In the genomic region with DNA sequence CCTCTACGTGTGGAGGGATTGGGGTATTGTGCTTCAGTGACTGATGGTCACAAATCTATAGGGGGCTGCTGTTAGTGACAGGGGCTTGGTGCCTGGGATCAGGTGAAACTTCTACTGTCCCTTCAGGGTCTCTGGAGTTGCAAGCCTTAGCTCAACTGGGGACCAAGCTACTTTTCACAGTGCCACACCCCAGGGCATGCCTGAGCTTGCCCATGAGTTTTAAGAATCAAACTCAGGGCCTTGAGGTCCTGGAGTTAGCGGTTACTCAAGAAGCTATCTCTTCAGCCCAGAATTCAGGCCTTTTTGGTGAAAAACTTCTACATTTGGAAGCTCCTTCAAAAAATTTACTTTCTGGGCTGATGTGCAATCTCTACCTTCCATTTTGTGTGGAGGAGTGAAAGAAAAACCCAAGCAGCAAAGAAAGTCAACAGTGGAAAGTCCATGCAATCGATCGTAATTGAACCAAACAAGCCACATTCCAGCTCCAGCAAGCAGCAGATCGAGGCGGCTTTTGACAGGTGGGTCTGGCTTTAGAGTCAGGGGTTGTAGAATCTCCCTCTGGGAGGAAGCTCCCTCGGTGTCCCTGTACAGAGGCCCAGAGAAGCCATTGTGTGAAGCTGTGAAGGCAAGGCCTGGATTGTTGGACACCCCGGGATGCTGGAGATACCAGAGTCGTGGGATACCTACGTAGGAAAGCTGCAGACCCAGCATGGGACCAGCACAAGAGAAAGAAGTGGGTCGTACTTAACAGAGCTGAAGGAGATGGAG, we compare ENCODE assay signal across 22 mouse cellular contexts. TPM values are rescaled to one million over a fixed set of nuclear protein-coding genes. Genes with fewer than 3 reads are reported as not detected.
DNase-seq lines count a peak whose midpoint lies in the region; ATAC-seq and TF ChIP-seq lines count a peak whose summit lies in the region.
"Had no signal": no experiment of that assay in that cellular context is flagged by ENCODE, and none has a peak within 500 bp of the region (broad histone marks: within the 10 kb centered on the region; RNA-seq: fewer than 3 reads in every experiment).

No protein-coding gene starts in this region.

- no peak for TF ChIP-seq CTCF in E14TG2a.4 (conservative IDR thresholded peaks at IDR 0.05; ENCODE audit: low read length)
- TF ChIP-seq CTCF in liver, postnatal 0 days (IDR thresholded peaks at IDR 0.05; ENCODE audit: low read depth): no peak
- no peak for TF ChIP-seq CTCF in hindbrain, postnatal 0 days (IDR thresholded peaks at IDR 0.05; ENCODE audit: low read depth)

- H3K4me1 ChIP-seq in E14TG2a.4 (replicated peaks; ENCODE audit: low read depth, low read length): peaks cover 62% of the 10 kb centered on the region
- H3K4me1 ChIP-seq in intestine, embryonic 15.5 days (replicated peaks): peaks cover 8% of the 10 kb centered on the region; the same call in 1 of the 2 replicates
- H3K4me1 ChIP-seq in liver, postnatal 0 days (ENCODE audit: insufficient read depth): peaks cover 11% of the 10 kb centered on the region
- H3K4me1 ChIP-seq in hindbrain, postnatal 0 days (ENCODE audit: insufficient read depth, low read length): peaks cover 7% of the 10 kb centered on the region

- no peak overlapping the region for H3K9ac ChIP-seq in intestine, embryonic 15.5 days
- H3K9ac ChIP-seq in liver, postnatal 0 days (replicated peaks): no peak overlapping the region
- no peak overlapping the region for H3K9ac ChIP-seq in hindbrain, postnatal 0 days (replicated peaks; ENCODE audit: low read length)
- H3K9ac ChIP-seq: forebrain, postnatal 0 days; kidney, embryonic 15.5 days; lung, embryonic 15.5 days; neural tube, embryonic 13.5 days had no signal

- 67% methylated on average over 11 of the region's 11 CpGs for WGBS in intestine, embryonic 15.5 days
- WGBS in liver, postnatal 0 days (ENCODE audit: insufficient replicate concordance): 64% methylated on average over 11 of the region's 11 CpGs
- 59% methylated on average over 11 of the region's 11 CpGs for WGBS in hindbrain, postnatal 0 days

- H3K4me3 ChIP-seq in E14TG2a.4 (replicated peaks; ENCODE audit: low read length): peak overlapping the region; percentile 82
- H3K4me3 ChIP-seq in intestine, embryonic 15.5 days (replicated peaks): no peak overlapping the region
- H3K4me3 ChIP-seq in liver, postnatal 0 days (ENCODE audit: low read depth, low read length): peak overlapping the region; percentile 24
- no peak overlapping the region for H3K4me3 ChIP-seq in hindbrain, postnatal 0 days (ENCODE audit: low read length)
- H3K4me3 ChIP-seq: erythroblast, embryonic 14.5 days; kidney, embryonic 15.5 days; limb, embryonic 10.5 days; lung, embryonic 15.5 days; neural tube, embryonic 13.5 days had no signal

- no peaks in the 10 kb centered on the region for H3K9me3 ChIP-seq in E14TG2a.4 (ENCODE audit: low read length)
- H3K9me3 ChIP-seq in intestine, embryonic 15.5 days: no peaks in the 10 kb centered on the region
- no peaks in the 10 kb centered on the region for H3K9me3 ChIP-seq in liver, postnatal 0 days (ENCODE audit: low read length)
- no peaks in the 10 kb centered on the region for H3K9me3 ChIP-seq in hindbrain, postnatal 0 days (ENCODE audit: low read length)
- H3K9me3 ChIP-seq: kidney, embryonic 15.5 days; limb, embryonic 10.5 days; lung, embryonic 15.5 days; neural tube, embryonic 13.5 days had no signal

- intact Hi-C loops in heart, postnatal 14 days (cut with DNase I): no loop called here
- intact Hi-C loops in left cerebral cortex, postnatal 14 days (cut with DNase I): loop anchor here (5.0 kb wide), 1 partner anchor 243 kb away; the partner anchor contains the start of gene Optc

- peak overlapping the region; percentile 24; the same call in 1 of the 2 replicates for H3K27ac ChIP-seq in intestine, embryonic 15.5 days
- H3K27ac ChIP-seq in liver, postnatal 0 days (ENCODE audit: low read depth): peak overlapping the region; percentile 74
- no peak overlapping the region for H3K27ac ChIP-seq in hindbrain, postnatal 0 days
- H3K27ac ChIP-seq: kidney, embryonic 15.5 days; limb, embryonic 10.5 days; macrophage; neural tube, embryonic 13.5 days had no signal

- peak; percentile 75 for DNase-seq in heart, adult 11 months
- DNase-seq in heart, postnatal 14 days: no peak
- no peak for DNase-seq in liver, postnatal 0 days
- DNase-seq in hindbrain, postnatal 0 days (ENCODE audit: low spot score): no peak
- DNase-seq in left cerebral cortex, postnatal 14 days (ENCODE audit: low spot score in 2 of 2): no peak
- no peak for DNase-seq in kidney, adult 9 months
- DNase-seq: adrenal gland, adult 2 months; cerebellum, postnatal 25 days; forebrain, postnatal 0 days; right cerebral cortex, postnatal 25 days had no signal

- no peak for TF ChIP-seq EP300 in liver, postnatal 0 days (IDR thresholded peaks at IDR 0.05; ENCODE audit: low read depth)

- no peak for ATAC-seq in intestine, embryonic 15.5 days
- no peak for ATAC-seq in liver, postnatal 0 days
- no peak for ATAC-seq in hindbrain, postnatal 0 days
- ATAC-seq: forebrain, postnatal 0 days; hindbrain, embryonic 16.5 days had no signal

- H3K27me3 ChIP-seq in E14TG2a.4 (ENCODE audit: insufficient read depth, low read length): no peaks in the 10 kb centered on the region
- H3K27me3 ChIP-seq in intestine, embryonic 15.5 days (replicated peaks): no peaks in the 10 kb centered on the region
- H3K27me3 ChIP-seq in liver, postnatal 0 days (ENCODE audit: insufficient read depth, low read length): no peaks in the 10 kb centered on the region
- H3K27me3 ChIP-seq in hindbrain, postnatal 0 days (ENCODE audit: insufficient read depth, low read length): no peaks in the 10 kb centered on the region
- H3K27me3 ChIP-seq: kidney, embryonic 15.5 days; lung, embryonic 15.5 days; neural tube, embryonic 13.5 days had no signal

- no peak overlapping the region for H3K4me2 ChIP-seq in intestine, embryonic 15.5 days (replicated peaks)
- H3K4me2 ChIP-seq in liver, postnatal 0 days (ENCODE audit: low read depth, low read length): peak overlapping the region; percentile 59
- H3K4me2 ChIP-seq in hindbrain, postnatal 0 days (ENCODE audit: low read depth, low read length): no peak overlapping the region
- H3K4me2 ChIP-seq: kidney, embryonic 15.5 days; lung, embryonic 15.5 days; midbrain, embryonic 11.5 days; neural tube, embryonic 13.5 days had no signal

- H3K36me3 ChIP-seq in E14TG2a.4 (ENCODE audit: insufficient read depth, low read length): peaks cover 14% of the 10 kb centered on the region
- no peaks in the 10 kb centered on the region for H3K36me3 ChIP-seq in intestine, embryonic 15.5 days
- 0 out of 2 replicates have a peak, but pooled peaks cover 7% of the 10 kb centered on the region for H3K36me3 ChIP-seq in liver, postnatal 0 days (replicated peaks; ENCODE audit: insufficient read depth, low read length)
- H3K36me3 ChIP-seq in hindbrain, postnatal 0 days (ENCODE audit: insufficient read depth, low read length): no peaks in the 10 kb centered on the region

RNA-seq across cellular contexts. Expression of gene Gm38394, which starts 3.3 kb away (rescaled TPM):
- total RNA-seq in heart, postnatal 14 days (2021): 10 to 100 TPM; 28.3 to 29.5 TPM
- polyA plus RNA-seq in intestine, embryonic 15.5 days (2015; fragmentation: Nextera tagmentation; extraction: Ambion mirVana): 4.4 and 5.0 TPM in 2 replicates
- 1.0 and 1.3 TPM in 2 replicates for polyA plus RNA-seq in liver, postnatal 0 days (2015; fragmentation: Nextera tagmentation; extraction: Ambion mirVana)
- 5.1 and 5.3 TPM in 2 replicates for total RNA-seq in hindbrain, postnatal 0 days (2014; rRNA removed)
- 1.2 and 1.7 TPM in 2 replicates for polyA plus RNA-seq in hindbrain, postnatal 0 days (2015; fragmentation: Nextera tagmentation; extraction: Ambion mirVana)
- total RNA-seq in left cerebral cortex, postnatal 14 days (2021): 10 to 100 TPM; 24.9 to 26.0 TPM

RNA-seq across cellular contexts. Expression of gene Zbed6, which starts 3.7 kb away (rescaled TPM):
- total RNA-seq in heart, postnatal 14 days (2021): 1 to 10 TPM; 3.4 to 5.8 TPM
- not detected in 2 replicates for polyA plus RNA-seq in intestine, embryonic 15.5 days (2015; fragmentation: Nextera tagmentation; extraction: Ambion mirVana)
- 0.08 and 0.09 TPM in 2 replicates for polyA plus RNA-seq in liver, postnatal 0 days (2015; fragmentation: Nextera tagmentation; extraction: Ambion mirVana)
- 6.0 and 7.8 TPM in 2 replicates for total RNA-seq in hindbrain, postnatal 0 days (2014; rRNA removed)
- 0.15 and 0.87 TPM in 2 replicates for polyA plus RNA-seq in hindbrain, postnatal 0 days (2015; fragmentation: Nextera tagmentation; extraction: Ambion mirVana)
- total RNA-seq in left cerebral cortex, postnatal 14 days (2021): 1 to 10 TPM; 5.5 to 6.0 TPM
- polyA plus RNA-seq: adrenal gland, adult 2 months; erythroblast, embryonic 14.5 days; forebrain, postnatal 0 days; hindbrain, embryonic 16.5 days; kidney, embryonic 15.5 days; limb, embryonic 10.5 days; lung, embryonic 15.5 days; midbrain, embryonic 11.5 days; neural tube, embryonic 13.5 days had no signal

RNA-seq across cellular contexts. Expression of gene Lax1, which starts 25.5 kb away (rescaled TPM):
- total RNA-seq in heart, postnatal 14 days (2021): under 1 TPM; 0.19 to 0.51 TPM
- polyA plus RNA-seq in intestine, embryonic 15.5 days (2015; fragmentation: Nextera tagmentation; extraction: Ambion mirVana): 0.40 and 0.86 TPM in 2 replicates
- polyA plus RNA-seq in liver, postnatal 0 days (2015; fragmentation: Nextera tagmentation; extraction: Ambion mirVana): 0.66 and 1.1 TPM in 2 replicates
- 0.10 TPM in 1 of 2 replicates, not detected in the other for total RNA-seq in hindbrain, postnatal 0 days (2014; rRNA removed)
- polyA plus RNA-seq in hindbrain, postnatal 0 days (2015; fragmentation: Nextera tagmentation; extraction: Ambion mirVana): 0.08 and 0.13 TPM in 2 replicates
- under 1 TPM; 0.23 to 0.53 TPM for total RNA-seq in left cerebral cortex, postnatal 14 days (2021)
- total RNA-seq: gastrocnemius, adult 18-20 months; layer of hippocampus, postnatal 14 days had no signal
- polyA plus RNA-seq: hindbrain, embryonic 16.5 days; macrophage had no signal

RNA-seq across cellular contexts. Expression of gene Snrpe, which starts 54.3 kb away (rescaled TPM):
- total RNA-seq in heart, postnatal 14 days (2021): 10 to 100 TPM; 77.8 to 81.2 TPM
- 625 and 637 TPM in 2 replicates for polyA plus RNA-seq in intestine, embryonic 15.5 days (2015; fragmentation: Nextera tagmentation; extraction: Ambion mirVana)
- 302 and 306 TPM in 2 replicates for polyA plus RNA-seq in liver, postnatal 0 days (2015; fragmentation: Nextera tagmentation; extraction: Ambion mirVana)
- total RNA-seq in hindbrain, postnatal 0 days (2014; rRNA removed): 106 and 109 TPM in 2 replicates
- polyA plus RNA-seq in hindbrain, postnatal 0 days (2015; fragmentation: Nextera tagmentation; extraction: Ambion mirVana): 415 and 427 TPM in 2 replicates
- 10 to 100 TPM; 62.4 to 68.3 TPM for total RNA-seq in left cerebral cortex, postnatal 14 days (2021)

Comparison
In these comparisons a context has a peak if more than half of its experiments do, and no peak if none do; other contexts are left out.
1. H3K4me3 ChIP-seq: peak in E14TG2a.4 (single experiment) and liver, postnatal 0 days (single experiment); none in intestine, embryonic 15.5 days (single experiment) and hindbrain, postnatal 0 days (single experiment).